Mouse (Mus musculus) layer of hippocampus, adult 18-20 months (tissue): ENCODE measurements at regions not wholly inside any gene's neighbourhood (a gene's known extent, or its start where the extent isn't known, plus 50 kb on each side); places are given as distances from the start of the nearest gene placed in this dataset.

Source experiments
- microRNA-seq, 2 experiments: library from miRNA; unstranded; fragments of <30 nt; microRNA quantifications; one replicate each; pipeline ENCODE4 v1.2.0; 2021

Small RNAs in the stretch of these regions (microRNA-seq; reads per million reads assigned to microRNA genes)
- gene Gm44301, result 0 reads per million in 2 experiments
